Mouse (Mus musculus): ENCODE data around the gene Fndc9.

Gene Fndc9

GRCm38 (mm10) chr11:46232803-46233202 lies 2.5 kb upstream of the Fndc9 start:
- in situ Hi-C loops (cut with MboI): no loop called here

GRCm38 (mm10) chr11:46233966-46234365 lies 1.4 kb upstream of the Fndc9 start:
- in situ Hi-C loops (cut with MboI): no loop called here

- in situ Hi-C loops (cut with MboI): no loop called here
These were observed 1.6 kb downstream of the Fndc9 start for GRCm38 (mm10) chr11:46236976-46237375.

DNA sequence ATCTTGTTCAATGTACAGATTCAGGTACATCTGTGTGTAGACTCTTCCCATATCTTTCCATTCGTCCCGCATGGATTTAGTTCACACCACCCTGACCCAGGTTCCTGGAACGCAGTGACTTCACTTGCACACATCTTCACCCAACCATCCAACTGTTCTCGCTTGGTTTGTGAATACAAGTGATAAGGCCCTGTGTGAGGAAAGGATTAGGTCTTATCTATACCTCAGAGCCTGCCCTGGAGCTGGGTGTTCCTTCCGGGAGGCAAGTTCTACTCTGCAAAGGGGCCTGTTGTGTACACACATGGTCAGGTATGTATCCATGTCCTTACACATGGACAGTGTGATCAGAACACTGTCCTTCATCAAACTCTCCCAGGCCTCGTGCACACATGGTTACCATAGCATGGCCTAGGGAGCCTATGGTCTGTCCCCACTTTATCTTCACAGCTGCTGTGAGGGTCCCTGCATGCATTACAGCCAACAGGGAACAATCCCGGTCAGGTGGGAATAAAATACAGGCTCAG lies 5.9 kb downstream of the Fndc9 start:
- in situ Hi-C loops (cut with MboI): no loop called here

DNA sequence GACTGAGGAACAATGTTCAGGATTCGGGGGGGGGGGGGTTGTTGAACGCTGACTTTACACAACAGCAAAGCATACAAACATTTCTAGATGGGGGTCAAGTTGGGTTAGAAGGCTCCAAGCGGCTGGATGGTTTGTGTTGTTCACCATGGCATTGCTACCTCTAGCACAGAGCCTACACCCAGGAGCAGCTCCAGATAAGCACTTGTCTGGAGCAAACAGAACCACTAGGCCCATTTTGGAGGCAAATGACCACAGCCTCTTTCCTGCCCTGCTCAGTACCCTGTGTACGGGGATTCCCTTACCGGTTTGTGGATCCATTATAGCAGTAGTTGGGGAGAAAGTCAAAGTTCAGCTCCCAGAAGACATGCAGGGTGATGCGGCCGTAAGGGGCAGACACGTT lies 6.7 kb downstream of the Fndc9 start:
- in situ Hi-C loops (cut with MboI): no loop called here

DNA sequence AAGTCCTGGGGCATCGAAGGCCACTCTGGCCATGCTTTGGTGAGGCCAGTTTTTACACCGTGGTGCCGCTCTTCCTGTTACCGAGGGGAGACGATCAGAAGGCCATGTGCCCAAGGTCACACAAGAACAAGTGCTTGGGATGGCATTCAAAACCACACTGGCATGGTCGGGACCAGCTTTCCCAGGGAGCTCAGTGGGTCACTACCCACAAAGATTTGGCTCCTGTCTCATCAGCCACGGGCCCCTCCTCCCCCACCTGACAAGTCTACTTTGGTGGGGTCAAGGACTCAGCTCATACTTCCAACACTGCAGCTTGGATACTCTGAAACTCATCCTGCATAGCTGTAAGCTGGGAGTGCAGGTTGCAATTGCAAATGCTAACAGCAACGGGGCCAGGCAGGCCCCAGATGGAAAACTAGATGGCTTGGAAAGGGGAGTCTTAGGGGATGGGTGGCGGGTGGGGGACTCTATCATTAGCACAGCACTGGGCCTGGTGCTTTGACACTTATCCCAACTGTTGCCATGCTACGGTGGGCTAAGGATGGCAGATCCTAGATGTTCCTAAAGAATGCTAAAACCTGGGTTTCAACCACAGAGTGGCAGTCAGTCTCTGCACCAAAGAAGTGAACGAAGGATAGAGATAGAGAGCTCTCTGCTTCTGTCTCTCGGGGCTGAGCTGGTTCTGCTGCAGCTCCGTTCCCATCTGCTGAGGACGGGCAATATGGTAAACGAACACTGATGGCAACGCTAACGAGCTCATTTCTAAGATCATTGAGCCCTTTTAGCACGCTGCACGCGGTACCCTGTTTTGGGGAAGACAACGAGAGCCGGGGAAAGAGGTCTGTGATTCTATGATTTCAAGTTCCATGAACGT lies 9.6 kb downstream of the Fndc9 start:
- in situ Hi-C loops (cut with MboI): no loop called here

GRCm38 (mm10) chr11:46245926-46246325 lies 10.6 kb downstream of the Fndc9 start:
- in situ Hi-C loops (cut with MboI): no loop called here

DNA sequence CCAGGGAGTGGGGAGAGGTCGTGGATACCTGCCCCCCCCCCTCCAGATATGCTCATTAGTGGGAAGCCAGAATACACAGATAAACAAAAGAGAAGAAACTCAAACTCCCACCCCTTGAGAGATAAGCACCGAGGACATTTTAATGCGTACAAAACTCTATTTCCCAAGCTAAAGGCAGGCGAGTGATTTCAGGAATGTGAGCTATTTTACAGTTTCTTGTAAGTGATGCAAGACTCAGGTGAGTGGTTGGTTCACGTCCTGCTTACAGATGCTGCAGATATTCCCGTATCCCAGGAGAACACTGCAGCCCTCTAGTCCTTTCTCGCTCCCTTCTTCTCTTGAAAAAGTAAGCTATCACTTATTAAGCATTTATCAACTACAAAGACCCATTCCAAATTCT lies 11.1 kb downstream of the Fndc9 start:
- in situ Hi-C loops (cut with MboI): no loop called here

DNA sequence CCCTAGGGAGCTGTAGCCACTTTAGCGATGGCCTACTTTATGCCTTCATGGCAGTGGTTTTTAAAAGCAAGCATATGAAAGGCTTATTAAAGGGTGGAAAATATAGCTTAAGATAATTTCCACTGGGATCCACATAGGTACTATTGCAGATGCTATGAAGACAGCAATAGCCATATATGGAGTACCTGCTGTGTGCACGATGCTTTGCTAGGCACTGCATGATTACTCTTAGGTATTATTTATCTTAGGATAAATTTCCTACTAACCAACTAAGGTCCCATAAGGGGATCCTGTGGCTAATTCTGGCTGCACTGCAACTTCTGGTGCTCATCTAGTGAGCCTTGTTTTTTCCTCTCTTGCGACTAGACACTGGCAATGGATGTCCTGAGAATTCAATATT lies 13.0 kb downstream of the Fndc9 start:
- in situ Hi-C loops (cut with MboI): no loop called here

GRCm38 (mm10) chr11:46251994-46252393 lies 16.7 kb downstream of the Fndc9 start:
- in situ Hi-C loops (cut with MboI): loop anchor here (25.0 kb wide), 1 partner anchor 385 kb away; the partner anchor contains the start of gene Dppa1

DNA sequence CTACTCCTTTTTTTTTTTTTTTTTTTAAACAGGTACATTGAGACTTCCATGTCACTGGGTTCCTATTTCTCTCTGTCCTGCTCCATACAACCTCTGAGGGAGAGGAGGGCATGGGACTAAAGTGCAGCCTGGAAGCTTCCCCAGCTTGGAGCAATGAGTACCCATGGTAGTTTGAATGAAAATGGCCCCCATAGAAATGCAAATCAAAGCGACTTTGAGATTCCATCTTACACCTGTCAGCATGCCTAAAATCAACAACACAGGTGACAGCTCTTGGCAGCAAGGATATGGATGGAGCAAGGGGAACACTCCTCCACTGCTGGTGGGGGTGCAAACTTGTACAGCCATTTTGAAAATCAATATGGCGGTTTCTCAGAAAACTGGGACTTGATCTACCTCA lies 20.0 kb downstream of the Fndc9 start:
- in situ Hi-C loops (cut with MboI): loop anchor here (25.0 kb wide), 1 partner anchor 382 kb away; the partner anchor contains the start of gene Dppa1

- in situ Hi-C loops (cut with MboI): loop anchor here (25.0 kb wide), 1 partner anchor 379 kb away; the partner anchor contains the start of gene Dppa1
These were observed 22.9 kb downstream of the Fndc9 start for GRCm38 (mm10) chr11:46258207-46258606.

DNA sequence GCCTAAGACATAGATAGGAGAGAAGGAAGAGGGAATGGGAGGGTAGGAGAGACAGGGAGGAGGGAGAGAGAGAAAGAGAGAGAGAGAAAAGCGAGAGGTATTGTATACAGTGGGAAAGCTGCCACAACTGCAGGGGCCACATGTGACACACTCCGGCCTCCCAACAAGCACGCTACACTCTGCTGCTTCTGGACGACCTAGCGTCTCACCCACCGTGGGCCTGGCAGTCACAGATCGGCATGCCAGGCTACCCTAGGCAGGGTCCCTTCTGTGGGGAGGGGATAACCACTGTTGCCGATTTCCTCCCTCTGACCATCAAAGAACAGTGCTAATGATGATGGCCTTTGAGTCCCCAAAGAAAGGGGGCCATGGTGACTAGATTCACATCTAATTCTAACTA lies 23.4 kb downstream of the Fndc9 start:
- in situ Hi-C loops (cut with MboI): loop anchor here (25.0 kb wide), 1 partner anchor 379 kb away; the partner anchor contains the start of gene Dppa1

GRCm38 (mm10) chr11:46262854-46263253 lies 27.5 kb downstream of the Fndc9 start:
- in situ Hi-C loops (cut with MboI): loop anchor here (25.0 kb wide), 1 partner anchor 374 kb away; the partner anchor contains the start of gene Dppa1

DNA sequence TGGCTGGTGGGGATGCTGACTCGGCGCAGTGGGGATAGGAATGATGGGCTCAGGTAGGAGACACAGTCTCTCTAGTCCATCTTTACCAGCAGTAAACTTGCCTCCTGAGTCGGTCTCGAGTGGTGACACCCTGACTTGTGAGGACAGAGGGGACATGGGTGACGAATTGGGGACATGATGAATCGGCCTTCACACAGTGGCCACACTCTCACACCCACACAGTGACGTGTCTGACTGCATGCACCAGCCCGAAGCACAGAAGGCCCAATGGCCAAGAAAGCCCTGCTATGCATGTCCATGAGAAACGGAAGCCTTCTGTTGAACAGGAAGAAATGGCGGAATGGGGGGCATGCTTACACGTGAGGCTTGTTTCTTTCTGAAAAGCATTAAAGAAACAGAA lies 28.0 kb downstream of the Fndc9 start:
- in situ Hi-C loops (cut with MboI): loop anchor here (25.0 kb wide), 1 partner anchor 374 kb away; the partner anchor contains the start of gene Dppa1

GRCm38 (mm10) chr11:46264584-46264983 lies 29.3 kb downstream of the Fndc9 start:
- in situ Hi-C loops (cut with MboI): loop anchor here (25.0 kb wide), 1 partner anchor 373 kb away; the partner anchor contains the start of gene Dppa1

GRCm38 (mm10) chr11:46265031-46265786 lies 29.9 kb downstream of the Fndc9 start:
- in situ Hi-C loops (cut with MboI): loop anchor here (25.0 kb wide), 1 partner anchor 372 kb away; the partner anchor contains the start of gene Dppa1

GRCm38 (mm10) chr11:46268991-46269390 lies 33.7 kb downstream of the Fndc9 start:
- in situ Hi-C loops (cut with MboI): loop anchor here (25.0 kb wide), 1 partner anchor 368 kb away; the partner anchor contains the start of gene Dppa1

DNA sequence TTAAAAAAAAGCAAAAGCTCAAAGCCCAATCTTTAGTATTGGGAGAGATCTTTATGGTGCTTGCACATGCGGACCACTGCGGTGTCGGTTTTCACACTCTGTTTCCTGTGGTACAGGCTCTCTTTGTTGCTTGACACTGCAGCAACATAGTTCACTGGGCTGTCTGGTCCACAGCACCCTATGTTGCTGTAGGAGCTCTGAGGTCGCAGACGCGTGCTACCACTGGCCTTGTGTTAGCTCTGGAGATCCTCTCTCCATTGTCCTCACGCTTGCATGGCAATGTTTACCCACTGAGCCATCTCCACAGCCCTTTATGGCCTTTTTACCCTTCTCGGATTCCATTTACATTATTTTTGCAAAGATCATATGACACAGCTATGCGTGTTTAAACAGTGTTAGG lies 34.1 kb downstream of the Fndc9 start:
- in situ Hi-C loops (cut with MboI): loop anchor here (25.0 kb wide), 1 partner anchor 368 kb away; the partner anchor contains the start of gene Dppa1

- in situ Hi-C loops (cut with MboI): loop anchor here (25.0 kb wide), 1 partner anchor 367 kb away; the partner anchor contains the start of gene Dppa1
These were observed 34.6 kb downstream of the Fndc9 start for GRCm38 (mm10) chr11:46269893-46270292.

DNA sequence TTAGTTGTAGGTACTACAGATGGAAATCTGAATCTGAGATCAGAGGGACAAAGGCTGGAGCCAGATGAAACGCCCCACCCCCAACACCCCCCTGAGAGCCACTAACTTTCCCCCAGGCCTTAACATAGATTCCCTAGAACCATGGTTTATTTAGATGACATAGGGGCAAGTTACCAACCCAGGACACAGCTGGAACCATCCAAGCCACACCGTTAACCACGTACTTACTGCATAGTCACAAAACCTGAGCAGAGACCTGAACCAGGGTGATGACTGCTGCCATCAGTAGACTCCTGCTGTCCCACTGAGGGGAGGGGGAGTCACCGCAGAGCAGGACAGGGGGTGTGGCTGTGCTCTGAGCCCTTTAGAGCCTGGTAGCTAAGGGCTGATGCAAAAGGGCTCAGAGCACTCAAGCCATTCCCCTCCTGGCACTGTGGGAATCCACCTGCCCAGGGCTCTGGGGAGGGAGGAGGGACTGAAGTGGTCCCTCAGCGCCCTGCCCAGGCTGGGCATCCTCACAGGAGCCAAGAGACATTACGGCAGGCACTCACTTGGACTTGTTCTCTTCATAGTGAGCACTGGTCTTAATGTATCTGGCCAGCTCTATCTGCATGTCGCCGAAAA lies 36.8 kb downstream of the Fndc9 start:
- in situ Hi-C loops (cut with MboI): loop anchor here (25.0 kb wide), 1 partner anchor 365 kb away; the partner anchor contains the start of gene Dppa1
